Mouse (Mus musculus): Measurements from ENCODE around the gene Adamtsl1. TPM values are rescaled to one million over a fixed set of nuclear protein-coding genes. Genes with fewer than 3 reads are reported as not detected.

The Adamtsl1 gene
- total and polyA plus RNA-seq, 2 experiments from 2014 or later, result 4.2 to 12.6 TPM

- DNase-seq (no peak), ATAC-seq (no peak)
- H3K4me2 ChIP-seq (ENCODE audit: low read depth), result no peak overlapping the region
- no peaks in the 10 kb centered on the region for H3K27me3 ChIP-seq (ENCODE audit: insufficient read depth, low read length)
- no peak overlapping the region for H3K9ac ChIP-seq
- no peak for TF ChIP-seq CTCF (IDR thresholded peaks at IDR 0.05; ENCODE audit: low read depth)
- WGBS, result 68% methylated on average over 3 of the region's 3 CpGs
- no peak overlapping the region for H3K27ac ChIP-seq (ENCODE audit: low read depth, low read length)
- no peaks in the 10 kb centered on the region for H3K9me3 ChIP-seq (ENCODE audit: low read length)
- H3K4me3 ChIP-seq (ENCODE audit: low read depth, low read length), result no peak overlapping the region
- H3K36me3 ChIP-seq (ENCODE audit: insufficient read depth), result no peaks in the 10 kb centered on the region
- H3K4me1 ChIP-seq (ENCODE audit: insufficient read depth), result no peaks in the 10 kb centered on the region
Observed at GRCm38 (mm10) chr4:85976188-85976587, 462.2 kb downstream of the Adamtsl1 start.

- Histone ChIP-seq H3K9me3 (ENCODE audit: low read length) (no peaks in the 10 kb centered on the region), H3K4me2 (ENCODE audit: low read depth) (no peak overlapping the region), H3K9ac (no peak overlapping the region), H3K36me3 (ENCODE audit: insufficient read depth) (no peaks in the 10 kb centered on the region), H3K27ac (ENCODE audit: low read depth, low read length) (no peak overlapping the region), H3K4me3 (ENCODE audit: low read depth, low read length) (no peak overlapping the region), H3K27me3 (ENCODE audit: insufficient read depth, low read length) (no peaks in the 10 kb centered on the region), H3K4me1 (ENCODE audit: insufficient read depth) (no peaks in the 10 kb centered on the region)
- no peak for DNase-seq
- no peak for ATAC-seq
- WGBS, result 78% methylated on average over 10 of the region's 10 CpGs
- TF ChIP-seq CTCF (IDR thresholded peaks at IDR 0.05; ENCODE audit: low read depth), result no peak
Observed at GRCm38 (mm10) chr4:85979206-85979605, 465.2 kb downstream of the Adamtsl1 start.

DNA sequence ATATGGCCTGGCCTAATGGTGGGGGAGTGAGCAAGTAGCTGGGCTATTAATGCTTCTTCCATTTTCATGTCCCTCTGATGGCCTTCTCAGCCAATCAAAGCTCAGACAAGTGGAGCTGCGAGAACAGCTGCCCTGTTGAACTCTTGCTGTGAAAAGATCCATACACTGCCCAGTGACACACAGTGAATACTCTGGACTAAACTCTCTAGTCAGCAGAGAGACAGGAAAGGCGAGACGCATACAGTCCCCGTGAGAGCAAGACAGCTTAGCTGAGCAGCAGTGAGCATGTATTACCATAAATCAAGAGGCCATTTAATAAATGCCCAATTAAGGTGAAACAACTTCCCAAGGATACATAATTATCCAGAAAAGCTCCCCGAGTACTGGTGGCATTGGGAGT is 492.6 kb downstream of the Adamtsl1 start:
- no peaks in the 10 kb centered on the region for H3K4me1 ChIP-seq (ENCODE audit: insufficient read depth)
- WGBS, result 35% methylated on average over 5 of the region's 5 CpGs
- H3K36me3 ChIP-seq (ENCODE audit: insufficient read depth), result no peaks in the 10 kb centered on the region
- H3K9ac ChIP-seq, result no peak overlapping the region
- H3K9me3 ChIP-seq (ENCODE audit: low read length), result no peaks in the 10 kb centered on the region
- no peaks in the 10 kb centered on the region for H3K27me3 ChIP-seq (ENCODE audit: insufficient read depth, low read length)
- no peak for TF ChIP-seq CTCF (IDR thresholded peaks at IDR 0.05; ENCODE audit: low read depth)
- no peak for ATAC-seq
- no peak overlapping the region for H3K4me2 ChIP-seq (ENCODE audit: low read depth)
- H3K27ac ChIP-seq (ENCODE audit: low read depth, low read length), result no peak overlapping the region
- DNase-seq, result no peak
- no peak overlapping the region for H3K4me3 ChIP-seq (ENCODE audit: low read depth, low read length)

GRCm38 (mm10) chr4:86013640-86014039 is 499.7 kb downstream of the Adamtsl1 start:
- ATAC-seq (no peak; the same call in 1 of the 2 replicates), DNase-seq (no peak)
- no peak overlapping the region for H3K9ac ChIP-seq
- no peaks in the 10 kb centered on the region for H3K9me3 ChIP-seq (ENCODE audit: low read length)
- no peak overlapping the region for H3K4me3 ChIP-seq (ENCODE audit: low read depth, low read length)
- TF ChIP-seq CTCF (IDR thresholded peaks at IDR 0.05; ENCODE audit: low read depth), result no peak
- H3K27me3 ChIP-seq (ENCODE audit: insufficient read depth, low read length), result no peaks in the 10 kb centered on the region
- WGBS, result 80% methylated on average over 3 of the region's 3 CpGs
- no peak overlapping the region for H3K27ac ChIP-seq (ENCODE audit: low read depth, low read length)
- no peak overlapping the region for H3K4me2 ChIP-seq (ENCODE audit: low read depth)
- H3K36me3 ChIP-seq (ENCODE audit: insufficient read depth), result no peaks in the 10 kb centered on the region
- no peaks in the 10 kb centered on the region for H3K4me1 ChIP-seq (ENCODE audit: insufficient read depth)

- TF ChIP-seq CTCF (IDR thresholded peaks at IDR 0.05; ENCODE audit: low read depth), result no peak
- no peak overlapping the region for H3K4me3 ChIP-seq (ENCODE audit: low read depth, low read length)
- H3K9me3 ChIP-seq (ENCODE audit: low read length), result no peaks in the 10 kb centered on the region
- no peak overlapping the region for H3K9ac ChIP-seq
- H3K4me1 ChIP-seq (ENCODE audit: insufficient read depth), result peaks cover 6% of the 10 kb centered on the region; the same call in 1 of the 2 replicates
- ATAC-seq (no peak), DNase-seq (no peak)
- no peaks in the 10 kb centered on the region for H3K27me3 ChIP-seq (ENCODE audit: insufficient read depth, low read length)
- H3K27ac ChIP-seq (ENCODE audit: low read depth, low read length), result no peak overlapping the region
- no peak overlapping the region for H3K4me2 ChIP-seq (ENCODE audit: low read depth)
- WGBS, result 96% methylated on average over 1 of the region's 1 CpGs
- H3K36me3 ChIP-seq (ENCODE audit: insufficient read depth), result no peaks in the 10 kb centered on the region
Observed at GRCm38 (mm10) chr4:86018928-86019327, 505.0 kb downstream of the Adamtsl1 start.

DNA sequence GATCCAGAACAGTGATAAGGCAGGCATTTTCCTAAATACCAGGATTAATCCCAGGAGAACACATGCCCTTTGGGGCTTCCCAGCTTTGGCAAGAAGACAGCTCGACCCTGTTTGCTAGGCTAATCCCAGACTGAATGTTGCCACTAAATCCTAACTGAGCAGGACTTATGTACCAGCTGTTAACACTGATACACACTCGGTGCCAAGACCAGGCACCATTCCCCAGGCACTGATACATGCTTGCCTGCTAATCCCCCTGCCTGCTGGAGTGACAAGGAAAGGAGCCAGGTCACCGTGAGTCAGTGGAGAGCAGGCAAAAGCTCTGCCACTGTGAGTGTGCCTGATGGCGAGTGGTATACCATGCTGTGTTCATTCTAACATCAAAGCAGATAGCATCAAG is 505.6 kb downstream of the Adamtsl1 start:
- Histone ChIP-seq H3K36me3 (ENCODE audit: insufficient read depth) (no peaks in the 10 kb centered on the region), H3K27ac (ENCODE audit: low read depth, low read length) (no peak overlapping the region), H3K4me3 (ENCODE audit: low read depth, low read length) (no peak overlapping the region), H3K4me2 (ENCODE audit: low read depth) (no peak overlapping the region), H3K9ac (no peak overlapping the region), H3K27me3 (ENCODE audit: insufficient read depth, low read length) (no peaks in the 10 kb centered on the region), H3K9me3 (ENCODE audit: low read length) (no peaks in the 10 kb centered on the region), H3K4me1 (ENCODE audit: insufficient read depth) (peaks cover 6% of the 10 kb centered on the region; the same call in 1 of the 2 replicates)
- 15% methylated on average over 4 of the region's 4 CpGs for WGBS
- ATAC-seq (peak; percentile 48; the same call in 1 of the 2 replicates), DNase-seq (peak; percentile 10)
- TF ChIP-seq CTCF (IDR thresholded peaks at IDR 0.05; ENCODE audit: low read depth), result no peak

GRCm38 (mm10) chr4:86020372-86021090 is 506.6 kb downstream of the Adamtsl1 start:
- peaks cover 6% of the 10 kb centered on the region; the same call in 1 of the 2 replicates for H3K4me1 ChIP-seq (ENCODE audit: insufficient read depth)
- no peak for TF ChIP-seq CTCF (IDR thresholded peaks at IDR 0.05; ENCODE audit: low read depth)
- 22% methylated on average over 10 of the region's 10 CpGs for WGBS

More at GRCm38 (mm10) chr4:86020372-86021090, 506.6 kb downstream of the Adamtsl1 start:
- Histone ChIP-seq H3K27me3 (ENCODE audit: insufficient read depth, low read length) (no peaks in the 10 kb centered on the region), H3K36me3 (ENCODE audit: insufficient read depth) (no peaks in the 10 kb centered on the region), H3K9ac (no peak overlapping the region), H3K27ac (ENCODE audit: low read depth, low read length) (no peak overlapping the region), H3K9me3 (ENCODE audit: low read length) (no peaks in the 10 kb centered on the region), H3K4me2 (ENCODE audit: low read depth) (no peak overlapping the region), H3K4me3 (ENCODE audit: low read depth, low read length) (no peak overlapping the region)
- DNase-seq (peak; percentile 65), ATAC-seq (peak; percentile 89)

All from forebrain, postnatal 0 days (tissue).